Mouse (Mus musculus): ENCODE measurements around the gene 2210407C18Rik. TPM values are rescaled to one million over a fixed set of nuclear protein-coding genes. Genes with fewer than 3 reads are reported as not detected.
A peak's percentile ranks its signal among the peaks of the same experiment; 100 is the strongest.

Gene 2210407C18Rik
- polyA plus RNA-seq, 1 experiment = 32.8 TPM

- WGBS = 24% methylated on average over 7 of the region's 7 CpGs
- H3K27me3 ChIP-seq (ENCODE audit: control insufficient read depth, insufficient read depth, low read length) = peaks cover 6% of the 10 kb centered on the region
These were observed 22.4 kb upstream of the 2210407C18Rik start for GRCm38 (mm10) chr11:58638176-58638701.

GRCm38 (mm10) chr11:58636376-58636977 is 20.6 kb upstream of the 2210407C18Rik start:
- no peak overlapping the region for H3K4me3 ChIP-seq (ENCODE audit: low read depth, low read length)
- WGBS = 11% methylated on average over 4 of the region's 4 CpGs

More at GRCm38 (mm10) chr11:58638176-58638701, 22.4 kb upstream of the 2210407C18Rik start:
- Histone ChIP-seq H3K36me3 (ENCODE audit: control insufficient read depth, insufficient read depth, low read length) (no peaks in the 10 kb centered on the region), H3K4me1 (ENCODE audit: control insufficient read depth, insufficient read depth, insufficient read length, low read length) (peaks cover 8% of the 10 kb centered on the region), H3K4me3 (ENCODE audit: low read depth, low read length) (no peak overlapping the region), H3K27ac (ENCODE audit: insufficient read depth, low read depth, low read length) (no peak overlapping the region)
- TF ChIP-seq POLR2A (IDR thresholded peaks at IDR 0.05; ENCODE audit: low read depth, low read length) = no peak
- TF ChIP-seq CTCF (IDR thresholded peaks at IDR 0.05; ENCODE audit: extremely low read depth, insufficient read length, insufficient replicate concordance, low read depth, low read length) = no peak

GRCm38 (mm10) chr11:58634878-58635277 is 19.0 kb upstream of the 2210407C18Rik start:
- H3K27ac ChIP-seq (ENCODE audit: insufficient read depth, low read depth, low read length) = peak overlapping the region; percentile 61; the same call in 1 of the 2 replicates
- no peak for TF ChIP-seq POLR2A (IDR thresholded peaks at IDR 0.05; ENCODE audit: low read depth, low read length)
- TF ChIP-seq CTCF (IDR thresholded peaks at IDR 0.05; ENCODE audit: extremely low read depth, insufficient read length, insufficient replicate concordance, low read depth, low read length) = no peak
- H3K4me3 ChIP-seq (ENCODE audit: low read depth, low read length) = no peak overlapping the region
- peaks cover 13% of the 10 kb centered on the region; the same call in 1 of the 2 replicates for H3K4me1 ChIP-seq (ENCODE audit: control insufficient read depth, insufficient read depth, insufficient read length, low read length)
- 25% methylated on average over 4 of the region's 4 CpGs for WGBS
- H3K27me3 ChIP-seq (ENCODE audit: control insufficient read depth, insufficient read depth, low read length) = no peaks in the 10 kb centered on the region
- no peaks in the 10 kb centered on the region for H3K36me3 ChIP-seq (ENCODE audit: control insufficient read depth, insufficient read depth, low read length)

More at GRCm38 (mm10) chr11:58636376-58636977, 20.6 kb upstream of the 2210407C18Rik start:
- Histone ChIP-seq H3K4me1 (ENCODE audit: control insufficient read depth, insufficient read depth, insufficient read length, low read length) (peaks cover 15% of the 10 kb centered on the region), H3K36me3 (ENCODE audit: control insufficient read depth, insufficient read depth, low read length) (no peaks in the 10 kb centered on the region), H3K27ac (ENCODE audit: insufficient read depth, low read depth, low read length) (no peak overlapping the region), H3K27me3 (ENCODE audit: control insufficient read depth, insufficient read depth, low read length) (peaks cover 6% of the 10 kb centered on the region)
- TF ChIP-seq POLR2A (IDR thresholded peaks at IDR 0.05; ENCODE audit: low read depth, low read length) (no peak; the same call in 1 of the 2 replicates), CTCF (IDR thresholded peaks at IDR 0.05; ENCODE audit: extremely low read depth, insufficient read length, insufficient replicate concordance, low read depth, low read length) (peak; percentile 85)

GRCm38 (mm10) chr11:58630401-58630800 is 14.5 kb upstream of the 2210407C18Rik start, which contains the start of gene Olfr323:
Gene Olfr323, minus strand, starts transcription at chr11:58630501.
- WGBS = 43% methylated on average over 5 of the region's 5 CpGs
- peaks cover 18% of the 10 kb centered on the region; the same call in 1 of the 2 replicates for H3K4me1 ChIP-seq (ENCODE audit: control insufficient read depth, insufficient read depth, insufficient read length, low read length)
- TF ChIP-seq POLR2A (IDR thresholded peaks at IDR 0.05; ENCODE audit: low read depth, low read length) (no peak), CTCF (IDR thresholded peaks at IDR 0.05; ENCODE audit: extremely low read depth, insufficient read length, insufficient replicate concordance, low read depth, low read length) (no peak)
- H3K36me3 ChIP-seq (ENCODE audit: control insufficient read depth, insufficient read depth, low read length) = no peaks in the 10 kb centered on the region
- no peak within 1 kb of the TSS for H3K4me3 ChIP-seq (ENCODE audit: low read depth, low read length)
- H3K27me3 ChIP-seq (ENCODE audit: control insufficient read depth, insufficient read depth, low read length) = no peaks in the 10 kb centered on the region
- no peak within 1 kb of the TSS for H3K27ac ChIP-seq (ENCODE audit: insufficient read depth, low read depth, low read length)

- H3K4me3 ChIP-seq (ENCODE audit: low read depth, low read length) = no peak overlapping the region
- 39% methylated on average over 4 of the region's 4 CpGs for WGBS
- H3K27me3 ChIP-seq (ENCODE audit: control insufficient read depth, insufficient read depth, low read length) = no peaks in the 10 kb centered on the region
- TF ChIP-seq POLR2A (IDR thresholded peaks at IDR 0.05; ENCODE audit: low read depth, low read length) (no peak), CTCF (IDR thresholded peaks at IDR 0.05; ENCODE audit: extremely low read depth, insufficient read length, insufficient replicate concordance, low read depth, low read length) (no peak)
- no peaks in the 10 kb centered on the region for H3K36me3 ChIP-seq (ENCODE audit: control insufficient read depth, insufficient read depth, low read length)
- peaks cover 9% of the 10 kb centered on the region; the same call in 1 of the 2 replicates for H3K4me1 ChIP-seq (ENCODE audit: control insufficient read depth, insufficient read depth, insufficient read length, low read length)
- H3K27ac ChIP-seq (ENCODE audit: insufficient read depth, low read depth, low read length) = no peak overlapping the region
These were observed 10.3 kb upstream of the 2210407C18Rik start for GRCm38 (mm10) chr11:58626146-58626545.

GRCm38 (mm10) chr11:58618793-58619192 is 2.9 kb upstream of the 2210407C18Rik start:
- peak overlapping the region; percentile 91 for H3K27ac ChIP-seq (ENCODE audit: insufficient read depth, low read depth, low read length)
- H3K4me1 ChIP-seq (ENCODE audit: control insufficient read depth, insufficient read depth, insufficient read length, low read length) = peaks cover 38% of the 10 kb centered on the region; the same call in 1 of the 2 replicates
- 29% methylated on average over 6 of the region's 6 CpGs for WGBS
- no peaks in the 10 kb centered on the region for H3K27me3 ChIP-seq (ENCODE audit: control insufficient read depth, insufficient read depth, low read length)
- no peak overlapping the region for H3K4me3 ChIP-seq (ENCODE audit: low read depth, low read length)
- no peak for TF ChIP-seq CTCF (IDR thresholded peaks at IDR 0.05; ENCODE audit: extremely low read depth, insufficient read length, insufficient replicate concordance, low read depth, low read length)
- TF ChIP-seq POLR2A (IDR thresholded peaks at IDR 0.05; ENCODE audit: low read depth, low read length) = no peak
- no peaks in the 10 kb centered on the region for H3K36me3 ChIP-seq (ENCODE audit: control insufficient read depth, insufficient read depth, low read length)

GRCm38 (mm10) chr11:58618369-58618768 is 2.5 kb upstream of the 2210407C18Rik start:
- H3K36me3 ChIP-seq (ENCODE audit: control insufficient read depth, insufficient read depth, low read length) = no peaks in the 10 kb centered on the region
- no peak overlapping the region for H3K4me3 ChIP-seq (ENCODE audit: low read depth, low read length)
- H3K27me3 ChIP-seq (ENCODE audit: control insufficient read depth, insufficient read depth, low read length) = no peaks in the 10 kb centered on the region
- WGBS = 15% methylated on average over 3 of the region's 3 CpGs
- peak overlapping the region; percentile 91 for H3K27ac ChIP-seq (ENCODE audit: insufficient read depth, low read depth, low read length)
- peaks cover 40% of the 10 kb centered on the region; the same call in 1 of the 2 replicates for H3K4me1 ChIP-seq (ENCODE audit: control insufficient read depth, insufficient read depth, insufficient read length, low read length)
- TF ChIP-seq CTCF (IDR thresholded peaks at IDR 0.05; ENCODE audit: extremely low read depth, insufficient read length, insufficient replicate concordance, low read depth, low read length) (no peak), POLR2A (IDR thresholded peaks at IDR 0.05; ENCODE audit: low read depth, low read length) (no peak)

Measured in small intestine, adult 2 months (tissue).